Mouse (Mus musculus): ENCODE results near the gene Creld1. TPM values are rescaled to one million over a fixed set of nuclear protein-coding genes. Genes with fewer than 3 reads are reported as not detected.

The Creld1 gene
- total RNA-seq, 2 experiments from 2014 or later = 39.1 to 49.8 TPM

GRCm38 (mm10) chr6:113468512-113468911 lies 14.6 kb upstream of the Creld1 start:
- no peak for DNase-seq
- intact Hi-C loops (cut with DNase I) = loop anchor here (2.0 to 10.0 kb wide), 2 partner anchors 28 to 294 kb away; no protein-coding TSS in a partner anchor

GRCm38 (mm10) chr6:113469021-113469420 lies 14.1 kb upstream of the Creld1 start:
- intact Hi-C loops (cut with DNase I) = loop anchor here (2.0 to 10.0 kb wide), 2 partner anchors 28 to 294 kb away; no protein-coding TSS in a partner anchor
- peak; percentile 55 to 63 for DNase-seq

- intact Hi-C loops (cut with DNase I) = loop anchor here (2.0 to 10.0 kb wide), 2 partner anchors 29 to 295 kb away; no protein-coding TSS in a partner anchor
Measured at GRCm38 (mm10) chr6:113469432-113469831, 13.7 kb upstream of the Creld1 start.

GRCm38 (mm10) chr6:113471297-113471936 lies 11.7 kb upstream of the Creld1 start, which contains the start of gene Il17rc:
Gene Il17rc (plus strand): TSS chr6:113471427.
- peak; percentile 63 to 66 for DNase-seq
- intact Hi-C loops (cut with DNase I) = no loop called here

More at GRCm38 (mm10) chr6:113469432-113469831, 13.7 kb upstream of the Creld1 start:
- DNase-seq = peak; percentile 73 to 78

GRCm38 (mm10) chr6:113472061-113472460 lies 11.0 kb upstream of the Creld1 start:
- intact Hi-C loops (cut with DNase I) = no loop called here
- no peak for DNase-seq

- intact Hi-C loops (cut with DNase I) = no loop called here
- no peak for DNase-seq
Measured at GRCm38 (mm10) chr6:113473246-113473645, 9.9 kb upstream of the Creld1 start.

GRCm38 (mm10) chr6:113473715-113474114 lies 9.4 kb upstream of the Creld1 start:
- no peak for DNase-seq
- intact Hi-C loops (cut with DNase I) = no loop called here

GRCm38 (mm10) chr6:113477353-113477752 lies 5.7 kb upstream of the Creld1 start:
- intact Hi-C loops (cut with DNase I) = no loop called here
- DNase-seq = no peak

GRCm38 (mm10) chr6:113478906-113479305 lies 4.2 kb upstream of the Creld1 start:
- DNase-seq = no peak
- intact Hi-C loops (cut with DNase I) = no loop called here

GRCm38 (mm10) chr6:113480555-113481373 lies 2.3 kb upstream of the Creld1 start:
- intact Hi-C loops (cut with DNase I) = no loop called here
- no peak for DNase-seq

GRCm38 (mm10) chr6:113482477-113483099 lies 509 bp upstream of the Creld1 start:
- peak in 1 of 2 experiments; percentile 51 for DNase-seq
- intact Hi-C loops (cut with DNase I) = no loop called here

- DNase-seq = no peak
- intact Hi-C loops (cut with DNase I) = no loop called here
Measured at GRCm38 (mm10) chr6:113483729-113484128, 632 bp downstream of the Creld1 start.

GRCm38 (mm10) chr6:113487125-113487576 lies 4.1 kb downstream of the Creld1 start:
- DNase-seq = no peak
- intact Hi-C loops (cut with DNase I) = no loop called here

GRCm38 (mm10) chr6:113489410-113489809 lies 6.3 kb downstream of the Creld1 start:
- no peak for DNase-seq
- intact Hi-C loops (cut with DNase I) = no loop called here

- intact Hi-C loops (cut with DNase I) = no loop called here
- no peak for DNase-seq
Measured at GRCm38 (mm10) chr6:113492101-113492864, 9.2 kb downstream of the Creld1 start.

GRCm38 (mm10) chr6:113494258-113494788 lies 11.2 kb downstream of the Creld1 start:
- DNase-seq = peak; percentile 68 to 75
- intact Hi-C loops (cut with DNase I) = no loop called here

- no peak for DNase-seq
Measured at GRCm38 (mm10) chr6:113495071-113495675, 12.1 kb downstream of the Creld1 start.

GRCm38 (mm10) chr6:113499346-113499745 lies 16.2 kb downstream of the Creld1 start:
- intact Hi-C loops (cut with DNase I) = no loop called here
- DNase-seq = no peak

More at GRCm38 (mm10) chr6:113495071-113495675, 12.1 kb downstream of the Creld1 start:
- intact Hi-C loops (cut with DNase I) = no loop called here

- intact Hi-C loops (cut with DNase I) = no loop called here
Measured at GRCm38 (mm10) chr6:113501388-113502084, 18.4 kb downstream of the Creld1 start, which contains the start of gene Prrt3. Gene Prrt3 (minus strand): TSS chr6:113501931.

More at GRCm38 (mm10) chr6:113501388-113502084, 18.4 kb downstream of the Creld1 start, which contains the start of gene Prrt3:
- no peak for DNase-seq
